Mouse (Mus musculus) naive thymus-derived CD4-positive, alpha-beta T cell, adult 2 months (primary cell): ENCODE results near the gene Itga3.

Experiments used
- DNase-seq: peaks from one replicate; pipeline ENCODE4 v3.0.0-alpha.2; 2011; ENCODE audit warnings: low read depth

Itga3 gene

GRCm38 (mm10) chr11:95004136-95004936 lies 72.3 kb downstream of the Itga3 start:
- DNase-seq = no peak

- DNase-seq = no peak
Measured at GRCm38 (mm10) chr11:95002705-95003104, 73.9 kb downstream of the Itga3 start.

DNA sequence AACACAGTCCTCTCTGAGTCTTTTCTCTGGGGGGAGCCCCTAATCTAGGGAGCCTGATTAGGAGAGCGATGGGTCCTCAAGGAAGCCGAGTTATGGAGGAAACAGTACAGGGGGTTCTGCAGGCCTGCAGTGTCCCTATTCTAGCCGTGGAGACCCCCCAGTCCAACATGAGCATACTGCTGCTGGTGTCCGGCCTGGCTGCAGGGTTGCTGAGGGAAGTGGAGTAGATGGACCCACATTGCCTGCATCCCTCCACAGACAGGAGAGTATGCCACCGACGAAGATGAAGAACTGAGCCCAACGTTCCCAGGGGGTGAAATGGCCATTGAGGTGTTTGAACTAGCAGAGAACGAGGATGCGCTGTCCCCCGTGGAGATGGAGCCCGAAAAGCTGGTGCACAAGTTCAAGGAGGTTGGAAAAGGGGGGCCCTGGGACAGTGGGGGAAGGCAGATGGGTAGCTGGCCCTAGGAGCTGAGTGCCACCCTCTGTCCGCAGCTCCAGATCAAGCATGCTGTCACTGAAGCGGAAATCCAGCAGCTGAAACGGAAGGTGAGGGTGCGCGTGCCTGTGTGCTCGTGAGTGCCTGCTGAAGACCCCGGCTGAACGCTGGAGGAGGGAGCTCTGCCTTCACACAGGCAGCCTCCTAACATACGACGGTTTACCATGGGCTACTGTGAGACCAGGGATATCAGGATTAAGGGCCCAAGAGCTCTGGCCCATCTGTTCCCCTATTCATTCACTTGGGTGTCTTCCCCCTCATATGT lies 74.8 kb downstream of the Itga3 start:
- no peak for DNase-seq

DNA sequence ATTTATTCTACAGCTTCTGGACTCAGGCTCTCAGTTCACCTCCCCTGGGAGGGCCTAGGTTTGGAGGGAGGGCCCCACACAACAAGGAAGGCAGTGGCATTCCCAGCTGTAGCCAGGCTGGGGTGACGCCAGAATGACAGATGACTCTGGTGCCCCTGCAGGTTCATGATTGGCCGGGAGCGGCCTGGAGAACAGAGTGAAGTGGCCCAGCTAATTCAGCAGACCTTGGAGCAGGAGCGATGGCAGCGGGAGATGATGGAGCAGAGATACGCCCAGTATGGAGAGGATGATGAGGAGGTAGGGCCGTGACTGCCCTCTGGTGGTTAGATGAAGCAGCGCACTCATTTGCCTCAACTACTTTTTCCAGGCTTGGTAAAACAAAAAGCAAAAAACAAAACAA lies 75.5 kb downstream of the Itga3 start:
- DNase-seq = peak; percentile 81

DNA sequence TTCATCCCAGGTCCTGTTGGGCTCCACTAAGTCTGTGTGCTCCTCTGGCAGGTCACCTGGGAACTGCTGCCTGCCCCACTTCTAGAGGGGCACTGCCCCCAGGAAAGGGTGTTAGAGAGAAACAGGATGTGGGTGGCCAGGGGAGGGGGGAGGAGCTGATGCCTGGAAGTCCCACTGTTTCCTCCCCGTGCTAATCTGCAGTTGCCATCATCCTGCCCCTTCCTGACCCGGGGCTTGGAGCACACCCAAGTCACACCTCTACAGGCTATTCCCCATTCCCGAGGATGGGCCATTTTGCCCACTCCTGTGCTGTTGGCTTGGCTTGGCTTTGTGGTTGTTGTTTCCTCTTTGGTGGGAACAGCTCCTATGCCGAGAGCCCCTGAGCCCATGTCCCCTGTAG lies 76.1 kb downstream of the Itga3 start:
- peak; percentile 60 for DNase-seq

- DNase-seq = no peak
Measured at GRCm38 (mm10) chr11:95000128-95000527, 76.5 kb downstream of the Itga3 start.

DNA sequence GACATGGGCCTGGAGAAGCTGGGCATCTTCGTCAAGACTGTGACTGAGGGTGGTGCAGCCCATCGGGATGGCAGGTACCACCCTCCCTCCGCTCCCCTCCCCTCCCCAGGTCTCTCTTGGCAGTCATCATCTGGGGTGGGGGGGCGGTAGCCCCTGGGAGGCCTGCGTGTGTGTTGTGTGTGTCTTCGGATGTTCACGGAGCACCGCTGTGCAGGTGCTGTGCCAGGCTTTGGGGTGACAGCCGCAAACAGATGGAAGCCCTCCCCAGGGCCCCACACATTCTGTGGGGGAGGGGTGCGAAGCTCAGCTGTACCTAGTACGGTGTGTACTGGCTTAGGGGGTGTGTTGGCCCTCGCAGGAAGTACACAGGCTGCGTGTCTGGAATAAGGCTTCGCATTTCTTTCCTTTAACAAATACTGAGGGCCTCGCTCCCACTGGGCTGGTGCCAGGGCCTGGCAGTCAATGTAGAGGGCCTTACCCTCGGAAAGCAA lies 78.5 kb downstream of the Itga3 start:
- DNase-seq = peak; percentile 68

GRCm38 (mm10) chr11:94997596-94997995 lies 79.0 kb downstream of the Itga3 start:
- DNase-seq = no peak

DNA sequence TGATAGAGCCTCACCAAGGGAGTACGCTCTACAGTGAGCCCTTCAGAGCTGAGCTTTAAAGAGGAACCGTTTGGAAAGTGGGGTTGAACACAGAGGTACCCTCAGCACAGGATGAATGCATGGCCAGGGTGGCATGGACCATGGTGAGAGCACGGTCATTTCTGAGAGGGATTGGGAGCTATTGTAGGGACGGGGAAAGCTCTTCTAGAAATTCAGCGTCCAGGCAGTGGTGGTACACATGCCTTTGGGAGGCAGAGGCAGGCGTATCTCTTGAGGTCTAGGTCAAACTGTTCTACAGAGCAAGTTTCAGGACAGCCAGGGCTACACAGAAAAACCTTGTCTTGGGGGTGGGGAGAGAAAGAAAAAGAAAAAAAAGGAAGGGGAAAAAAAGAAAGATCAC lies 79.6 kb downstream of the Itga3 start:
- no peak for DNase-seq

- DNase-seq = no peak
Measured at GRCm38 (mm10) chr11:94996101-94996500, 80.5 kb downstream of the Itga3 start.

- DNase-seq = no peak
Measured at GRCm38 (mm10) chr11:94994947-94995772, 81.4 kb downstream of the Itga3 start.
